ENCODE assay signal across 9 mouse cellular contexts in the genomic region with DNA sequence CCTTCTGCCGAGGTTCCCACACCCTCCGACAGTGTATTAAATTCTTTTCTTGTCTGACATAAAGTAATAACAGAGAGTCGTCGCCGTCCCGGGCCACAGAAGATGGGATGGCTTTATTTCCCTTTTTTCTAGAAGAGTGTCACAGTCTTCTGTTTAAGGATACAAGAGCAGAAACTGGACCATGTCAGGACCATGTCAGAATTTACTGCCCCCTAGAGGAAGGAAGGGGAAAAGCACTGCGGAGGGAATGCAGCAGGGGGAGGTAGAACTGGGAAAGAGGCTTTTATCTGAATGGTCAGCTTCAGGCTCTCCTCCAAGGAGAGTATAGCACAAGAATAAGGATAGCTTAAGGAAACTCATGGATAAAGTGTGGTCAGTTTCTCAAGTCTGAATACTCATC.
DNase-seq lines count a peak whose midpoint lies in the region; ATAC-seq and TF ChIP-seq lines count a peak whose summit lies in the region.
"Had no signal": no experiment of that assay in that cellular context is flagged by ENCODE, and none has a peak within 500 bp of the region (broad histone marks: within the 10 kb centered on the region; RNA-seq: fewer than 3 reads in every experiment).

No protein-coding gene starts in this region.

- no peak overlapping the region for H3K9ac ChIP-seq in ES-Bruce4 (ENCODE audit: low read depth, poor library complexity, severe bottlenecking)
- no peak overlapping the region for H3K9ac ChIP-seq in forebrain, embryonic 12.5 days
- H3K9ac ChIP-seq: limb, embryonic 15.5 days had no signal

- TF ChIP-seq POLR2A in kidney, adult 2 months (IDR thresholded peaks at IDR 0.05; ENCODE audit: low read depth, low read length), result no peak
- TF ChIP-seq POLR2A in ES-Bruce4 (IDR thresholded peaks at IDR 0.05; ENCODE audit: insufficient read depth, low read length), result no peak

- no peaks in the 10 kb centered on the region for H3K9me3 ChIP-seq in ES-Bruce4 (replicated peaks; ENCODE audit: control insufficient read depth, insufficient read depth, low read length, poor library complexity, severe bottlenecking)
- H3K9me3 ChIP-seq in forebrain, embryonic 12.5 days, result no peaks in the 10 kb centered on the region
- H3K9me3 ChIP-seq: limb, embryonic 15.5 days had no signal

- peak; percentile 59 for TF ChIP-seq CTCF in kidney, adult 2 months (conservative IDR thresholded peaks at IDR 0.05; ENCODE audit: insufficient read depth, insufficient read length, low read depth, low read length)
- TF ChIP-seq CTCF in ES-Bruce4 (IDR thresholded peaks at IDR 0.05; ENCODE audit: low read depth, low read length), result peak; percentile 48

- no peak for TF ChIP-seq EP300 in ES-Bruce4 (IDR thresholded peaks at IDR 0.05; ENCODE audit: insufficient read depth, low read depth, low read length)

- ATAC-seq in forebrain, embryonic 12.5 days (ENCODE audit: low FRiP score), result no peak
- ATAC-seq: inflammation-experienced regulatory T-cells, adult 6 months had no signal

- H3K4me1 ChIP-seq in kidney, adult 2 months (ENCODE audit: control insufficient read depth, insufficient read depth, low read length), result no peaks in the 10 kb centered on the region
- no peaks in the 10 kb centered on the region for H3K4me1 ChIP-seq in ES-Bruce4 (ENCODE audit: control insufficient read depth, insufficient read depth, low read length)
- H3K4me1 ChIP-seq in forebrain, embryonic 12.5 days, result peaks cover 4% of the 10 kb centered on the region; the same call in 1 of the 2 replicates
- H3K4me1 ChIP-seq: limb, embryonic 15.5 days had no signal

- H3K4me2 ChIP-seq in forebrain, embryonic 12.5 days, result no peak overlapping the region
- H3K4me2 ChIP-seq: limb, embryonic 15.5 days had no signal

- H3K27me3 ChIP-seq in kidney, adult 2 months (replicated peaks; ENCODE audit: control insufficient read depth, insufficient read depth, low read length), result no peaks in the 10 kb centered on the region; the same call in 1 of the 2 replicates
- no peaks in the 10 kb centered on the region for H3K27me3 ChIP-seq in ES-Bruce4 (ENCODE audit: control insufficient read depth, insufficient read depth, low read length, poor library complexity, severe bottlenecking)
- H3K27me3 ChIP-seq in forebrain, embryonic 12.5 days, result peaks cover 7% of the 10 kb centered on the region; the same call in 1 of the 2 replicates
- H3K27me3 ChIP-seq: limb, embryonic 15.5 days had no signal

- no peak overlapping the region for H3K27ac ChIP-seq in kidney, adult 2 months (ENCODE audit: insufficient read depth, low read depth, low read length)
- H3K27ac ChIP-seq in ES-Bruce4 (ENCODE audit: insufficient read depth, low read length), result no peak overlapping the region
- no peak overlapping the region for H3K27ac ChIP-seq in forebrain, embryonic 12.5 days
- H3K27ac ChIP-seq: limb, embryonic 15.5 days had no signal

- peak; percentile 10 for DNase-seq in kidney, adult 2 months
- no peak for DNase-seq in kidney, adult 11 months
- peak; percentile 11 for DNase-seq in NIH3T3 (ENCODE audit: low read depth)
- DNase-seq in embryo, embryonic 11 days, result peak; percentile 50
- DNase-seq in gastrocnemius, postnatal 4 days (ENCODE audit: low spot score in 2 of 2), result no peak

- WGBS in kidney, adult 2 months, result 61% methylated on average over 7 of the region's 7 CpGs
- WGBS in forebrain, embryonic 12.5 days, result 61% methylated on average over 7 of the region's 7 CpGs

- no peak overlapping the region for H3K4me3 ChIP-seq in kidney, adult 2 months (ENCODE audit: insufficient read depth, low read depth, low read length)
- no peak overlapping the region for H3K4me3 ChIP-seq in ES-Bruce4 (ENCODE audit: low read depth, low read length)
- no peak overlapping the region for H3K4me3 ChIP-seq in forebrain, embryonic 12.5 days (replicated peaks)
- H3K4me3 ChIP-seq: limb, embryonic 15.5 days had no signal

- no peaks in the 10 kb centered on the region for H3K36me3 ChIP-seq in kidney, adult 2 months (ENCODE audit: control insufficient read depth, insufficient read depth, low read length)
- H3K36me3 ChIP-seq in ES-Bruce4 (ENCODE audit: control insufficient read depth, insufficient read depth, low read length, poor library complexity, severe bottlenecking), result no peaks in the 10 kb centered on the region
- H3K36me3 ChIP-seq in forebrain, embryonic 12.5 days (replicated peaks), result no peaks in the 10 kb centered on the region
- H3K36me3 ChIP-seq: limb, embryonic 15.5 days had no signal

Comparison
In these comparisons a context has a peak if more than half of its experiments do, and no peak if none do; other contexts are left out.
1. DNase-seq: peak in kidney, adult 2 months (single experiment), NIH3T3 (single experiment) and embryo, embryonic 11 days (single experiment); none in kidney, adult 11 months (single experiment) and gastrocnemius, postnatal 4 days (0 of 2).